Mouse (Mus musculus) embryonic stem cell, embryonic (primary cell): ENCODE measurements around the gene Lrp1.

Source experiments
- CTCF ChIA-PET, 4 experiments: fragments of 300-600 bp in 2 of 4; fragments of 350-600 bp in 2 of 4; sonication (Branson Sonifier 250); formaldehyde crosslinking; loops; one replicate each; lab custom pipeline; 2022; ENCODE audit warnings: inconsistent platforms in 2 of 4; lab: Charles Lee
- POLR2A ChIA-PET, 4 experiments: fragments of 300-600 bp in 2 of 4; fragments of 350-600 bp in 2 of 4; sonication (Branson Sonifier 250); formaldehyde crosslinking; loops; one replicate each; lab custom pipeline; 2022; ENCODE audit warnings: antibody characterized with exemption in 4 of 4, inconsistent platforms in 1 of 4; lab: Charles Lee

Gene Lrp1

DNA sequence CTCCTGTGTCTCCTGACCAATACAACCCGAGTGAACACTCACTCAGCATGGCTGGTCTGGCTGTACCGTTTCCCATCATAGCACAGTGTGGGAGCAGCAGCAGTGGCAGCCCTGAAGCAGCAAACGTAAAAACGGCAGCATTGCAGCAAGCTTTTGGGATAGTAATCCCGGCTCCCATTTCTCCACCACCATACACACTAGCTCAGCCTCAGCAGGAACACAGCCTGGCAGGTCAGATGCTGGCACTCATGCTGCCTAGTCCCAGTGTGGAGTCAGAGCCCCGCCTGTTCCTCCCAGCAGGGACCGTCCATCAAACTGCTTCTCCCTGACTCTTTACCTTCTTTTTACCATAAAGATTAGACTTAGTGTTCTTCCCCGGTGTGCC, 129.8 kb downstream of the Lrp1 start:
- CTCF ChIA-PET = interaction anchor here in 3 of 4 experiments (0.6 to 3.2 kb wide), 8 partner anchors 9 to 65 kb away, joined by 3 to 12 read pairs (median 3); no protein-coding TSS in a partner anchor
- POLR2A ChIA-PET = interaction anchor here in 2 of 4 experiments (1.0 to 1.8 kb wide), 7 partner anchors 9 to 171 kb away, joined by 3 to 4 read pairs (median 3); partner anchors contain the start of gene Lrp1 (in 1 of the 2)

DNA sequence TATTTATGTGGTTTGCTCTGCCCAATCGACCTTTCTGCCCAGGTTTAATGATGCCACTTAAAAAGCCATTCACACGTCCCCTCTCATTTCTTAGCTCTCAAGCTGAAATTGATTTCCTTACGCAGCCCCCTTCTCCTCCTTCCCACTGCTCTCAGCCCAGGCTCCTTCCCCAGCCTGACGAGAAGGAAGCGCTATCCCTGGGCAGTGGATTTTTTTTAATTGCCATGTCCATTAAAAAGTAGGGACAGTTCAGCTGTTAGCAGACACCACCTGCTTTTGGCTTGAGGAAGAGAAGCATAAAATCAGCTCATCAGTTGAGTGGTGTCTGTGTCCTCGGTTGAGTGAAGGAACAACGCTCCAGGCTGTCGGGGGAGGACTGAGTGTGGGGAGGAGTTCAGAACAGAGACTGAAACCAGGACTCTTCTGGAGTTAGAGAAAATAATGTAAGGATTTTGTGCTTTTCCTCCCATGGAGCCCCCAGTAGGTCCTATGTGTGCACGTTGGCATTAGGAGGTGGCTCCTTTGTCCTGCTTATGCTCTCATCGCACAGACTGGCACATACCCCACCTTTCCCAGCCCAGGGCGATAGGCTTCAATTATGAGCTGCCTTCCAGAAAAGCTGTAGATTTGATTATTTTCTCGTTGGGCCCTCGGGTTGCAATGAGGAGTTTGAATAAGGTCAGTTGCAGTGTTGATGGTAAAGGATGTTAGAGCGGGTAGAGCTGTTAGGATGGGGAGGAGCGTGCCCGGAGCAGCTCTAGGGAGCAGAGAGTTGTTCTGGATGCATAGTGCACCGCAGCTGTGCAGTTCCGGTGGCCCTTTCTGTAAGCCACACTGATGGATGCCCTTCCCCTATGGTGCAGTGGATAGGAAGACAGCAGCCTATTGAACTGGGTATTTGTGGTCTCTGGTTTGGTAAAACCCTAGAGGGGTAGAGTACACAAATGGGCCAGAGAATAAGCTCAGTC, 130.5 kb downstream of the Lrp1 start:
- ChIA-PET CTCF (interaction anchor here in 3 of 4 experiments (0.6 to 3.2 kb wide), 8 partner anchors 9 to 47 kb away, joined by 3 to 12 read pairs (median 3); partner anchors contain the start of gene Stac3 (in 1 of the 3)), POLR2A (interaction anchor here in 2 of 4 experiments (1.2 to 1.8 kb wide), 7 partner anchors 9 to 172 kb away, joined by 3 to 4 read pairs (median 4); partner anchors contain the start of gene Lrp1 (in 1 of the 2))

DNA sequence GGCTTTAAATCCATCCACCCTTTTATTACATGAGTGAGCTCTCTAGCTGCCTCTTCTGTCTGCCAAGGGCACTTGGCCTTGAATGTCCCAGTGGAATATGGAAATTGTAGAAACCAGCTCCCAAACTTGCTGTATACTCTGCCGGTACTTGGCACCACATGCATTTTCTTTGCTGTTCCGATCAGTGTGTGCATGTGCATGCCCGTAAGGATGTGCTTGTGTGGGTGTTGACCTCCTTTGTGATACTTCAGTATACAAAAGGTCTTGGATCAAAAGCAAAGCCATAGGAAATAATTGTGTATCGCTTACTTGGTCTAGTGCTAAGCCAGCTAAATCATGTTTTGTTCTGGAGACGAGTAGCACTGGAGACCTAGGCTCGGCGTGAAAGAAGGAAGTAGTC, 132.1 kb downstream of the Lrp1 start:
- ChIA-PET POLR2A (no interaction called here), CTCF (interaction anchor here in 1 of 4 experiments (1.3 kb wide), 1 partner anchor 10 kb away, joined by 3 read pairs; no protein-coding TSS in a partner anchor)
